Mouse (Mus musculus) ovary, postnatal 10 days (tissue): ENCODE data around the gene Siah3.

Source experiments
- DNase-seq: peaks from one replicate; pipeline ENCODE4 v3.0.0; 2022; ENCODE audit warnings: low spot score

Siah3 gene

DNA sequence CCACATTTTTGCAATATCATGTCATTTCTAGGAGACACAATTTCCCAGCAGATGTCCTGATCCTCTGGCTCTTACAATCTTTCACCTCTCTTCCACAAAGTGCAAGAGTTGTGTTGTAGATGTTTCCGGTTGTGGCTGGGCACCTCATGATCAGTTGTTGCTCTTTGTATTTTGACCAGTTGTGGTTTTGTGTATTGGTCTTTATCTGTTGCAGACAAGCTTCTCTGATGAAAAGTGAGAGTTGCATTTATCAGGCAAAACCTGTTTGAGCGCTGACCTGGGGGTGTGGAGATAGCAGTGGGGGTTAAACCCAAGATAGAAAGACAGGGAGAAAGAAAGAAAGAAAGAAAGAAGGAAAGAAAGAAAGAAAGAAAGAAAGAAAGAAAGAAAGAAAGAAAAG is 68.9 kb downstream of the Siah3 start:
- no peak for DNase-seq

DNA sequence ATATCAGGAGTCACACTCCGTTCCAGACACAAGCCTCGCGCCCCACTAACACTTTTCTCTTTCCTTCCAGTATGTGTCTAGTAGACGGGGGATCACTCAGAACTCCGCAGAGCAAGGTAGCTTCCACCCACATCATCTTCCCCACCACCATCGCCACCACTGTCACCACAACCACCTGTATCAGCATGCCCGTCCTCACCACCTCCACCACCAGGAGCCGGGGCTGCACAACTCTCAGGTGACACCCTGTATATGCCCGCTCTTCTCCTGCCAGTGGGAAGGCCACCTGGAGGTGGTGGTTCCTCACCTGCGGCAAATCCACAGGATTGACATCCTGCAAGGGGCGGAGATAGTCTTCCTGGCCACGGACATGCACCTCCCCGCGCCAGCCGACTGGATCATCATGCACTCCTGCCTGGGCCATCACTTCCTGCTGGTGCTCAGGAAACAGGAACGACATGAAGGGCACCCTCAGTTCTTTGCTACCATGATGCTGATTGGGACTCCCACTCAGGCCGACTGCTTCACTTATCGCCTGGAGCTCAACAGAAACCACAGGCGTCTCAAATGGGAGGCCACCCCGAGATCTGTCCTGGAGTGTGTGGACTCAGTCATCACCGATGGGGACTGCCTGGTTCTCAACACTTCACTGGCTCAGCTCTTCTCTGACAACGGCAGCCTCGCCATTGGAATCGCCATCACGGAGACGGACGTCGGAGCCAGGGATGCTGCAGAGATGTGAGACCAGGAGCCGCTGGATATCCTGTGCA is 69.8 kb downstream of the Siah3 start:
- DNase-seq: no peak

DNA sequence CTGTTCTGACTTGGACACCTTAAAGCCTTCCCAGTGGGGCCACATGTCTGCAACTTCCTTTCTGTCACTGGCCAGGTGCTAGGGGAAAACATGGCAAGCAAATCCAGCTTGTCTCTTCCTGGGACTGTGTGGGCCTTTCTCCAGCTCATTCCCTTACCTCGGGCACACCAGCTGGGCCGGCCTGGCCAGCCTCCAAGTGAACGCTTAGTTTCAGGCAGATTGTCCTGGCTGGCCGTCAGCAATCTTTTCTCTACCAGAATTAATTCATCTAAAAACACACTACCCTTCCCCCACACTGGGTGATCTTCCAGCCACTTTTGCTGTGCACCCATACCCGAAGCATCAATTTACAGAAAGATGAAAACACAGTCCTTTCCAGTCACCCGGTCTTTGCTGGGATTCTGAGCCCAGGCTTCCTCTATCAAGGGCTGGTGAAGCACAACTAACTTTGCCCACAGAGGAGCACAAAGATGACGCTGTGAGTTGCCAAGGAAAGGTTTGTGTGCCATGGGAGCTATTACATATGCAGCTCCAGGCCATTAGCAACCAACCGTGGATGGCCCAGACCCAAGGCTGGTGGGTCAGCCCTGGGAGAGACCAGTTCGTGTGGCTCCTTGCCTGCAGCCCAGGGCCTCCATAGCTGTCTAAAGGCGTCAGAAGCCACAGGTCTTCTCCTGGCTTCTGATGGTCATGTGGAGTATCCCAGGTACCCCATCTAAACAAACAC is 71.8 kb downstream of the Siah3 start:
- DNase-seq: peak; percentile 26

DNA sequence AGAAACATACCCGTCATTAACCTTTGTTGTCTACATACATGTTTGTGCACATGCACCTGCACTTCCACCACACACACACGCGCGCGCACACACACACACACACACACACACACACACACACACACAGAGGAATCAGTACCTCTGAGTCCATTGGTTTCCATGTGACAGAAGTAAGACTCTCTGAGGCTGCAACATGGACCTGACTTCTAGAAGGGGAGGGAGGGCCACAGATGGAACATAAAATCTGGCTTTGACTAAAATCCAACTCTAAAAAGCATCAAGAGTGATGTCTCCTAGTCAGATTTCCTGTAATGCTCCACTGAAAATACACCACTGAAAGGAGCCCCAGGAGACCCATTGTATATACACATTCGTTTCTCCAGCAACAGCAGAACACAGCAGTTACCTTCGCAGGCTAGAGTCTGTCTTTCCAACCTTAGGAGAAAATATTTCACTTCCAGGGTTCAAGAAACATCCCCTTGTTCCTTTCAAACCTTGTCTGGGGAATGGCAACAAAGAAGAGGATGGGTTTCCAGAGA is 75.1 kb downstream of the Siah3 start:
- DNase-seq: no peak

DNA sequence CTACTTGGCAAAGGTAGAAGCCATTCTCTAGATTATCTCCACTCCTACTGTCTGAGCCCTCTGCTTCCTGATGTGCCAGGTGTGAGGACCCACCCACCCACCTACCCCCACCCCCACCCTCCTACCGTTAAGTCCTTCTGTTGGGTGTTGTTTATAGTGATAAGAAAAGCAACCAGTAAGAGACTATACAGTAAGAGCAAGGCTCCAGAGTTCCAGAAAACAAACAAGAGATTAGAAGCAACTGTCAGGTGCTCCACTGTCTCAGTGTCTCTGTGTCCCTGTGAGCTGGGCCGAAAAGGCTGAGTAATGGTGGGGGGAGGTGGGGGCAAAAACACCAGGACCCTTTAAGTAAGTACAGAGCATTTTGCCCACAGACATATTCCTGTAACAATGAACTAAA is 83.4 kb downstream of the Siah3 start:
- DNase-seq: no peak

DNA sequence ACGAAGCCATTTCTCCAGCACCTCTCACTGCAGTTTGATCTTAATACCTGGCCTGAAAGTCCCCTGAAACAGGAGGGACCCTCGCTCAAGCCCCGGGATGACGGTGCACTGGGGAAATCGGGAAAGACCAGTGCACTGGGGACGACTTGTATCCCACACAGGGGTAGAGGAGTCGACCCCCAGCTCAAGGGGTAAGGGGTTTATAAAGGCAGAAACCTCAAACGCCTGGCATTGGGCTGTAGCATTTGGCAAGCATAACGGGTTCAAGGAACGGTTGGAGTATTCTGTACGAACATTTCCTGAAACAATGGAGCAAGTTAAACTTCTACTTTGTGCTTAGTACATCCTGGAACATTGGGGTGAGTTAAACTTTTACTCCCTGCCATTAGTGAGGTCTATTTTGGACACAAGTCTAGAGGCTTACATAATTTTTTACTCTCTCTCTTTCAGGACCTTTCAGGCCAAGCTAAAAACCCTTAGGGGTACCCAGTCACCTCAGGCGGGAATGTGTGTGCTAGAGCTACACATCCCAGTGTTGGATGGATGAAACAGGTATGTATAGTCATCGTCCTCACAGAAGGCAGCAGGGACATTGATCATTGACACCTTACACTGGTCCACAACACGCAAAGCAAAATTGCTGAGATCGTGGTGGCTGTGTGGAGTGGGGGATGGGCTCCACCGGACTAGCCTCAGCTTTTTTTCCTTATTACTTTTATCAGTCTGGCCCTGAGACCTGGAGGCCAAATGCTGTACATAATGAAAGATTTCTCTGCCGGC is 84.6 kb downstream of the Siah3 start:
- no peak for DNase-seq

DNA sequence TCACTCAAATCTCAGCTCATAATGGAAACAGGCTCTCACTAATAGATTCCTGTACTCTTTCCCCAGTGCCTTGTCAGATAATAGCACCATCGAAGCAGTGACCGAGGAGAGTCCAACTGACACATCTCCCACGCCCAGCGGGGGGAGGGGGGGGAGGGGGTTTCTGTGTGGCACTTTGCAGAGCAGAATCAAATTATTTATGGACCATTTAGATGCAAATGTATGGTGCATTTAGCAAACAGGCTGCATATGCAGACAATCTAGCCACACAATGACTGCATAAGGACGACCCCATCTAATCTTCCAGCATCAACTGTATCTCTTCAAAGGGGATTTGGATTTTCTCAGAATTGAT is 85.2 kb downstream of the Siah3 start:
- no peak for DNase-seq

DNA sequence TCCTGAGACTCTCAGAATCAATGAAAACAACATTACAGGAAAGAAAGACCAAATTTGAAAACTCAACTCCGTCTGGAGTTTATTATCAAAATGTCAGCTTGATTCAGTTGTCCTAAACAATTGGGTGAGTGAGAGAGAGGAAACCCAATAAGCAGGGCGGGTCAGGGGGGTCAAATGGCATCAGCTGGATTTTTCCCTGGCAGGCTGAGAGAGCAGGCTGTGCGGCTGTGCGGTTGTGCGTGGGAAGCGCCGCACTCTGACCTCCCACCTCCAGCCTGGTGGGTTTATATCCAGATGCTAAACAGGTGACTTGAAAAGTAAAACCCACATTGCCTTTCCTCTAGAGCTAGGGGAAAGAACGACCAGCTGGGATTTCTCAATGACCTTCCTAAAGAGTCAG is 85.9 kb downstream of the Siah3 start:
- DNase-seq: no peak

DNA sequence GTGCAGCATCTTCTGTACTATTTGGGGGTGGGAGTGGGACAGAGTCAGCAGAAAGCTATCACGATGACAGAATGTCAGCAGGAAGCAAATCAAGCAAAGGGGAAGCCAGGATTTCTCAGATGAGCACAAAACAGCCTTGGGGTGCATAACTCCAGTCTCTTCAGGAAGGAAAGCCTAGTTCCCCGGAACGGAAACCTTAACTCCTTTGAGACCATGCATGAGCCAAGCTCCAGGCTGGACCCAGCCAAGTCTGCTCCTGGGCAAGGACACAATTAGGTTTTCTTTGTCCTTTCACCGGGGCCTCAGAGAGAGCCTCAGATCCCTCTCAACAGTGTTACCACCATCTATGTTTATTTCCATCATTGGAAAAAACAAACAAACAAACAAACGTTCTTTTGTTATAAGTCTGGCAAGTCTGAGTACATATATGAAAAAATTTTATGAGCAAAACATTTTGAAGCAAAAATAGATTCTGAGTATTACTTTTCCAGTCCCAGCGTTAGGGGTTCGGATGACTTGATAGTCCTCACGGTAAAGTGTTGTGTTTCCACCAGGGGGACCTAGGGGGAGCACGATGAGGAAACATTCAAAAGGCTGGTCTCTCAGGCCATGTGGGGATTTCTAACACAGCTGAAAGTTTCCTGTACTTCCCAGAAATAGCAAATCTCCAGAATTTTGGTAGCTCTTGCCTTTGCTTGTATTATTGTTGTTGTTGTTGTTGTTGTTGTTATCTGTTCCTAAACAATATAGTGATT is 106.0 kb downstream of the Siah3 start:
- no peak for DNase-seq

DNA sequence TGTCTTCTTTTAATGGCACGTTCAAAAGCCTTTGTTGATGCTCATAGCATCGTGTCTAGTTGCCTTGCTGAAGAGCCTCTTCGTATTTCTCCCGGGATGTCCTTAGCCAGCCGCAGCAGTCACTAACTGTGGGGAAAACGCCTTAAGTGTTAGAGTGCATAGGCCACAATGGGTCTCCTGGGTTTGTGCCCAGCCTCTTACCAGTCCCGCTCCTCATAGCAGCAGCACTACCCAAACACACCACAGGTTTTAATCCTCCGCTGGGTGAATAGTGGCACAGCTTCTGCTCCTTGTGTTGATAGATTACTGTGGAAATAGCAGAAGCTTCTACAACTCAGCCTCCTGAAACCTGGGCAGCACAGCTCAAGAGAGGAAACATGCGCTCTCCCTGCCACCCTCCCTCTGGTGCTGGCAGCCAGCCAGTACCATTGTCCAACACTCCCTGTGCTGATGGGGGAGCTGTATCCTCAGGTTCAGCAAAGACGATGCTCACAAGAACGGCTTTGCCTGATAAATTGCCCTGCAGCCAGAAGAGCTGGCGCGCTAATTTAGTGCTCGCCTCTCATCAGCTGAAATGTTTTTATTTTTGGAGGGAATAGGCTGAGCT is 109.9 kb downstream of the Siah3 start:
- DNase-seq: peak; percentile 13

DNA sequence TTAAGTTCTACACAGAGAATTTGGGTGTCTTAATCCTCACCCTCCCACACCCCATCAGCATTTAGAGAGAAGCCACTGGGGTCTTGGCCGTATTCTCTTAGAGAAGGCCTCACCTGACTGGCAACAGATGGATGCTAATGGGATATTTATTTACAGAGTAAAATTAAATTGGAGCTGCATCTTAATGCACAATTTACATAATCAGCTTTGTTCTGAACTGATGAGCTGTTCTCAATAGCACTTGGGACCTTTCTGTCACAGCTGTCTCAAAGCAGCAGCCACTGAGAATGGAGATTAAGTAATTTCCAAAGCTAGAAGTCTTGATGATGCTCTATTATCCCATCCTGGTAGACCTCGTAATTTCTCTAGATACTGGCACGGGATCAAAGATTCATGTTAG is 110.5 kb downstream of the Siah3 start:
- no peak for DNase-seq

DNA sequence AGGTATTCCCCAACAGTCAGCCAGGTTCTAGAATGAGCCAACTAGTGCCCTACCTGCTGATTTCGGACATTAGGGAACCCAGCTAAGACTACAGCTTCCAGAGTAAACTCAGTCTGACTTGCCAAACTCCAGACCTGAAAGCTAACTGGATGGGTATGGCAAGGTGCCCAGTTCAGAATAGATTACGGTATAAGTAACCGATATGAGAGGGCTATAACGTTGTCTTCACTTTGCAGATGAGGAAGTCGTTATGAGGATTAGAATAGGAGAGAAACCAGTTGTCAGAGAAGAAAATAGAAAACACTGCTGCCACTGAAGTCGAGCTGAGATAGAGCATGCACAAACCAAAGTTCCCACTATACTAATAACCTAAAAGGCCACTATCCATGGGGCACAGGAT is 123.2 kb downstream of the Siah3 start:
- DNase-seq: no peak
